Mouse (Mus musculus): ENCODE results near the gene Nav3.

Gene Nav3

GRCm38 (mm10) chr10:109684109-109685056 lies 771.6 kb downstream of the Nav3 start:
- DNase-seq (ENCODE audit: low read depth) = no peak

GRCm38 (mm10) chr10:109672896-109673295 lies 783.1 kb downstream of the Nav3 start:
- DNase-seq (ENCODE audit: low read depth) = no peak

- no peak for DNase-seq (ENCODE audit: low read depth)
Observed at GRCm38 (mm10) chr10:109667453-109667852, 788.6 kb downstream of the Nav3 start.

GRCm38 (mm10) chr10:109664629-109665317 lies 791.2 kb downstream of the Nav3 start:
- no peak for DNase-seq (ENCODE audit: low read depth)

GRCm38 (mm10) chr10:109651516-109651915 lies 804.5 kb downstream of the Nav3 start:
- no peak for DNase-seq (ENCODE audit: low read depth)

GRCm38 (mm10) chr10:109643598-109643997 lies 812.4 kb downstream of the Nav3 start:
- DNase-seq (ENCODE audit: low read depth) = no peak

- DNase-seq (ENCODE audit: low read depth) = no peak
Observed at GRCm38 (mm10) chr10:109641806-109642205, 814.2 kb downstream of the Nav3 start.

- DNase-seq (ENCODE audit: low read depth) = no peak
Observed at GRCm38 (mm10) chr10:109637702-109638101, 818.3 kb downstream of the Nav3 start.

Data from fibroblast of lung, adult 2 months (primary cell).